Mouse (Mus musculus): Measurements from ENCODE around the gene Samd3. TPM values are rescaled to one million over a fixed set of nuclear protein-coding genes. Genes with fewer than 3 reads are reported as not detected.

Samd3 gene
- polyA plus RNA-seq, 1 experiment from 2014 or later: not detected

- no peak overlapping the region for H3K9ac ChIP-seq (replicated peaks)
- no peak overlapping the region for H3K27ac ChIP-seq (replicated peaks)
- H3K4me2 ChIP-seq: no peak overlapping the region
- no peaks in the 10 kb centered on the region for H3K4me1 ChIP-seq
- no peak overlapping the region for H3K4me3 ChIP-seq (replicated peaks)
- 92% methylated on average over 3 of the region's 3 CpGs for WGBS
- no peaks in the 10 kb centered on the region for H3K36me3 ChIP-seq
- no peak for ATAC-seq (ENCODE audit: low FRiP score)
- H3K9me3 ChIP-seq (replicated peaks): no peaks in the 10 kb centered on the region
- no peaks in the 10 kb centered on the region for H3K27me3 ChIP-seq (replicated peaks)
These were observed 13.7 kb downstream of the Samd3 start for GRCm38 (mm10) chr10:26243203-26243602.

GRCm38 (mm10) chr10:26244466-26244865 lies 15.0 kb downstream of the Samd3 start:
- 80% methylated on average over 6 of the region's 6 CpGs for WGBS
- H3K4me3 ChIP-seq (replicated peaks): no peak overlapping the region
- H3K4me1 ChIP-seq: no peaks in the 10 kb centered on the region
- no peak overlapping the region for H3K27ac ChIP-seq (replicated peaks)
- H3K4me2 ChIP-seq: no peak overlapping the region
- H3K9ac ChIP-seq (replicated peaks): no peak overlapping the region
- H3K9me3 ChIP-seq (replicated peaks): no peaks in the 10 kb centered on the region
- ATAC-seq (ENCODE audit: low FRiP score): no peak
- no peaks in the 10 kb centered on the region for H3K27me3 ChIP-seq (replicated peaks)
- no peaks in the 10 kb centered on the region for H3K36me3 ChIP-seq

GRCm38 (mm10) chr10:26249426-26250165 lies 20.1 kb downstream of the Samd3 start:
- H3K9ac ChIP-seq (replicated peaks): no peak overlapping the region
- H3K9me3 ChIP-seq (replicated peaks): no peaks in the 10 kb centered on the region
- H3K4me1 ChIP-seq: no peaks in the 10 kb centered on the region
- no peak overlapping the region for H3K4me2 ChIP-seq
- H3K36me3 ChIP-seq: no peaks in the 10 kb centered on the region
- no peak overlapping the region for H3K4me3 ChIP-seq (replicated peaks)
- no peak overlapping the region for H3K27ac ChIP-seq (replicated peaks)
- H3K27me3 ChIP-seq (replicated peaks): no peaks in the 10 kb centered on the region
- 89% methylated on average over 7 of the region's 7 CpGs for WGBS
- ATAC-seq (ENCODE audit: low FRiP score): no peak

- 84% methylated on average over 4 of the region's 4 CpGs for WGBS
- no peaks in the 10 kb centered on the region for H3K27me3 ChIP-seq (replicated peaks)
- H3K4me1 ChIP-seq: no peaks in the 10 kb centered on the region
- H3K9ac ChIP-seq (replicated peaks): no peak overlapping the region
- H3K27ac ChIP-seq (replicated peaks): no peak overlapping the region
- no peaks in the 10 kb centered on the region for H3K36me3 ChIP-seq
- H3K4me2 ChIP-seq: no peak overlapping the region
- H3K4me3 ChIP-seq (replicated peaks): no peak overlapping the region
- no peak for ATAC-seq (ENCODE audit: low FRiP score)
- no peaks in the 10 kb centered on the region for H3K9me3 ChIP-seq (replicated peaks)
These were observed 30.4 kb downstream of the Samd3 start for GRCm38 (mm10) chr10:26259908-26260307.

GRCm38 (mm10) chr10:26263744-26264459 lies 34.4 kb downstream of the Samd3 start:
- Histone ChIP-seq H3K27me3 (replicated peaks) (no peaks in the 10 kb centered on the region), H3K4me1 (no peaks in the 10 kb centered on the region), H3K36me3 (no peaks in the 10 kb centered on the region), H3K4me2 (no peak overlapping the region), H3K27ac (replicated peaks) (no peak overlapping the region), H3K4me3 (replicated peaks) (no peak overlapping the region), H3K9me3 (replicated peaks) (no peaks in the 10 kb centered on the region), H3K9ac (replicated peaks) (no peak overlapping the region)
- 85% methylated on average over 3 of the region's 3 CpGs for WGBS
- no peak for ATAC-seq (ENCODE audit: low FRiP score)

GRCm38 (mm10) chr10:26275414-26275813 lies 45.9 kb downstream of the Samd3 start:
- no peaks in the 10 kb centered on the region for H3K9me3 ChIP-seq (replicated peaks)
- WGBS: 95% methylated on average over 6 of the region's 6 CpGs
- H3K4me2 ChIP-seq: no peak overlapping the region
- H3K36me3 ChIP-seq: peaks cover 16% of the 10 kb centered on the region; the same call in 1 of the 2 replicates
- no peak for ATAC-seq (ENCODE audit: low FRiP score)
- no peaks in the 10 kb centered on the region for H3K4me1 ChIP-seq
- no peaks in the 10 kb centered on the region for H3K27me3 ChIP-seq (replicated peaks)
- H3K9ac ChIP-seq (replicated peaks): no peak overlapping the region
- no peak overlapping the region for H3K27ac ChIP-seq (replicated peaks)
- no peak overlapping the region for H3K4me3 ChIP-seq (replicated peaks)

GRCm38 (mm10) chr10:26280009-26280408 lies 50.5 kb downstream of the Samd3 start:
- Histone ChIP-seq H3K4me1 (no peaks in the 10 kb centered on the region), H3K4me3 (replicated peaks) (no peak overlapping the region), H3K9me3 (replicated peaks) (no peaks in the 10 kb centered on the region), H3K4me2 (no peak overlapping the region), H3K36me3 (peaks cover 14% of the 10 kb centered on the region; the same call in 1 of the 2 replicates), H3K9ac (replicated peaks) (no peak overlapping the region), H3K27me3 (replicated peaks) (no peaks in the 10 kb centered on the region), H3K27ac (replicated peaks) (no peak overlapping the region)
- ATAC-seq (ENCODE audit: low FRiP score): no peak
- 63% methylated on average over 8 of the region's 8 CpGs for WGBS

GRCm38 (mm10) chr10:26287136-26287535 lies 57.6 kb downstream of the Samd3 start:
- Histone ChIP-seq H3K36me3 (peaks cover 9% of the 10 kb centered on the region), H3K9ac (replicated peaks) (no peak overlapping the region), H3K27ac (replicated peaks) (no peak overlapping the region), H3K4me2 (no peak overlapping the region), H3K4me3 (replicated peaks) (no peak overlapping the region), H3K27me3 (replicated peaks) (no peaks in the 10 kb centered on the region), H3K9me3 (replicated peaks) (no peaks in the 10 kb centered on the region), H3K4me1 (no peaks in the 10 kb centered on the region)
- WGBS: 88% methylated on average over 7 of the region's 7 CpGs
- no peak for ATAC-seq (ENCODE audit: low FRiP score)

- ATAC-seq (ENCODE audit: low FRiP score): no peak
These were observed 67.7 kb downstream of the Samd3 start for GRCm38 (mm10) chr10:26297200-26297599.

GRCm38 (mm10) chr10:26297626-26298025 lies 68.1 kb downstream of the Samd3 start:
- Histone ChIP-seq H3K27ac (replicated peaks) (no peak overlapping the region), H3K9me3 (replicated peaks) (no peaks in the 10 kb centered on the region), H3K9ac (replicated peaks) (no peak overlapping the region), H3K4me1 (no peaks in the 10 kb centered on the region), H3K4me2 (no peak overlapping the region), H3K36me3 (peaks cover 12% of the 10 kb centered on the region; the same call in 1 of the 2 replicates), H3K4me3 (replicated peaks) (no peak overlapping the region), H3K27me3 (replicated peaks) (no peaks in the 10 kb centered on the region)
- WGBS: 87% methylated on average over 7 of the region's 7 CpGs
- no peak for ATAC-seq (ENCODE audit: low FRiP score)

More at GRCm38 (mm10) chr10:26297200-26297599, 67.7 kb downstream of the Samd3 start:
- WGBS: 77% methylated on average over 3 of the region's 3 CpGs
- Histone ChIP-seq H3K9me3 (replicated peaks) (no peaks in the 10 kb centered on the region), H3K4me2 (no peak overlapping the region), H3K27me3 (replicated peaks) (no peaks in the 10 kb centered on the region), H3K27ac (replicated peaks) (no peak overlapping the region), H3K4me1 (no peaks in the 10 kb centered on the region), H3K36me3 (peaks cover 14% of the 10 kb centered on the region; the same call in 1 of the 2 replicates), H3K4me3 (replicated peaks) (no peak overlapping the region), H3K9ac (replicated peaks) (no peak overlapping the region)

GRCm38 (mm10) chr10:26302336-26302735 lies 72.8 kb downstream of the Samd3 start:
- no peaks in the 10 kb centered on the region for H3K4me1 ChIP-seq
- 98% methylated on average over 4 of the region's 4 CpGs for WGBS
- no peak overlapping the region for H3K4me2 ChIP-seq
- H3K36me3 ChIP-seq: peaks cover 2% of the 10 kb centered on the region; the same call in 1 of the 2 replicates
- H3K4me3 ChIP-seq (replicated peaks): no peak overlapping the region
- H3K9me3 ChIP-seq (replicated peaks): no peaks in the 10 kb centered on the region
- H3K27me3 ChIP-seq (replicated peaks): no peaks in the 10 kb centered on the region
- no peak for ATAC-seq (ENCODE audit: low FRiP score)
- no peak overlapping the region for H3K9ac ChIP-seq (replicated peaks)
- no peak overlapping the region for H3K27ac ChIP-seq (replicated peaks)

- 90% methylated on average over 6 of the region's 6 CpGs for WGBS
- no peak overlapping the region for H3K9ac ChIP-seq (replicated peaks)
- no peak overlapping the region for H3K4me3 ChIP-seq (replicated peaks)
- ATAC-seq (ENCODE audit: low FRiP score): no peak
- peaks cover 8% of the 10 kb centered on the region; the same call in 1 of the 2 replicates for H3K36me3 ChIP-seq
- no peaks in the 10 kb centered on the region for H3K4me1 ChIP-seq
- H3K27me3 ChIP-seq (replicated peaks): no peaks in the 10 kb centered on the region
- H3K9me3 ChIP-seq (replicated peaks): no peaks in the 10 kb centered on the region
- H3K4me2 ChIP-seq: no peak overlapping the region
- H3K27ac ChIP-seq (replicated peaks): no peak overlapping the region
These were observed 74.0 kb downstream of the Samd3 start for GRCm38 (mm10) chr10:26303485-26303884.
